Mouse (Mus musculus) E14TG2a.4 (cell line): ENCODE data around the gene Chrna5.

Source experiments
- CTCF ChIP-seq: conservative IDR thresholded peaks from 2 replicates; pipeline ENCODE4 v1.5.1; 2014; ENCODE audit warnings: low read length
- POU5F1 ChIP-seq: IDR thresholded peaks from 2 replicates; pipeline ENCODE4 v1.6.1; 2014; ENCODE audit warnings: low read length, borderline replicate concordance

DNA sequence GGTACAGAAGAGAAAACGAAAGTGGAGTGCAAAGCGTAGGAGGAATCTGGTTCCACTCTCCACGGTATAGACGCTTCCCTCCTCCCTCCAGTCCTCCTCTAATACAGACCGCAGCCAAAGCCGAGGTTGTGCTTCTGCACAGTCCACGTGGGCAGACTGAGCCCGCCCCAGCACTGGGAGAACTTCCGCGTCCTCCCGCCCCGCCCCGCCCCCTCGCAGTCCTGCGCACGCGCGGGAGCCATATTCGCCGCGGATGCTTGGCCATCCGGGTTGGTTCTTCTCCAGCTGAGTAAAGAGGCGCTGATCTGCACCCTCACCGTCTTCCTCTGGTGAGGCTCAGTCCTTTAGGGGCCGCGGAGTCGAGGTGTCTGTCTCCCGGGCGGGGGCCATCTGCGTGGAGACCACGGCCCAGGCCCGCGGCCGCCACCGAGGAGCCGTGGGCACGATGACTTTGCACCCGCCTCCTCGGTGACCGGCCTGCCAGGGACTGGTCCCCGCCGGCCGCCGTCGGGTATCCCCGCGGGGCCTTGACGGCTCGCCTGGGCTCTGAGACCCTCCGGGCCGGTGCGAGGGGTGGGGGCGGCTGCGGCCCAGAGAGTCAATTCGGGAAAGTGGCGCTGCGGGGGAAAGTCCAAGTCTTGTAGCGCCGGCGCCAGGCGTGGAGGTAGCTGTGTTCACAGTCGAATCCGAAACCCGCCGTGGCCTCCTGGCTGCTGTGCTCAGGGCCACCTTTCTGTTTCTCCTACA is 29.9 kb upstream of the Chrna5 start, which contains the start of the genes Psma4 and AY074887:
- TF ChIP-seq CTCF (no peak), POU5F1 (no peak)
